Mouse (Mus musculus) neural tube, embryonic 14.5 days (tissue): ENCODE results near the gene Rasal3. TPM values are rescaled to one million over a fixed set of nuclear protein-coding genes. Genes with fewer than 3 reads are reported as not detected.

Experiments used
- ATAC-seq: fragments of 200-750 bp; cut with Nextera tagmentation; 2 replicates; pipeline ENCODE4 v1.8.0; 2017; ENCODE audit warnings: low read depth, mild to moderate bottlenecking, moderate TSS enrichment, moderate library complexity
- H3K27ac ChIP-seq: fragments of 300-500 bp; sonication (generic); 2 replicates; pipeline ENCODE4 v1.5.1; 2014; ENCODE audit warnings: low read depth, mild to moderate bottlenecking, control low read depth, low read length, moderate library complexity, mixed read lengths
- H3K27me3 ChIP-seq: fragments of 300-500 bp; sonication (generic); 2 replicates; pipeline ENCODE4 v1.6.1; 2014; ENCODE audit warnings: low read length; ENCODE audit not compliant: control insufficient read depth, insufficient read depth
- H3K36me3 ChIP-seq: fragments of 300-500 bp; sonication (generic); 2 replicates; pipeline ENCODE4 v1.6.1; 2014; ENCODE audit warnings: low read length, mixed read lengths; ENCODE audit not compliant: control insufficient read depth, insufficient read depth
- H3K4me1 ChIP-seq: fragments of 300-500 bp; sonication (generic); 2 replicates; pipeline ENCODE4 v1.6.1; 2014; ENCODE audit warnings: low read length; ENCODE audit not compliant: control insufficient read depth, insufficient read depth
- H3K4me2 ChIP-seq: fragments of 300-500 bp; sonication (generic); 2 replicates; pipeline ENCODE4 v1.6.1; 2014; ENCODE audit warnings: mild to moderate bottlenecking, low read depth, low read length, control low read depth
- H3K4me3 ChIP-seq: fragments of 300-500 bp; sonication (generic); 2 replicates; pipeline ENCODE4 v1.5.1; 2014; ENCODE audit warnings: low read depth, low read length, control low read depth, mixed read lengths
- H3K9ac ChIP-seq: fragments of 300-500 bp; sonication (generic); replicated peaks from 2 replicates; pipeline ENCODE4 v1.6.1; 2014; ENCODE audit warnings: low read depth, mild to moderate bottlenecking, control low read depth, low read length, mixed read lengths
- H3K9me3 ChIP-seq: fragments of 300-500 bp; sonication (generic); 2 replicates; pipeline ENCODE4 v1.6.1; 2016; ENCODE audit warnings: low read length; ENCODE audit not compliant: control insufficient read depth
- WGBS: fragments of 180-500 bp; shearing (Covaris S2); extraction: QIAGEN DNeasy Blood & Tissue Kit; methylation state at CpG from one replicate; pipeline ENCODE4 v1.1.7; 2014; 5-methylcytosine and 5-hydroxymethylcytosine counted together
- polyA plus RNA-seq: library from polyadenylated mRNA; unstranded; fragments of >200 nt; fragmentation: Nextera tagmentation; extraction: Ambion mirVana; gene quantifications from 2 replicates; pipeline ENCODE4 v1.2.1, GENCODE M21; 2014

Rasal3 gene
- 0.41 and 0.42 TPM in 2 replicates for polyA plus RNA-seq

GRCm38 (mm10) chr17:32403417-32403816 lies at the start of gene Rasal3:
Gene Rasal3, minus strand, starts transcription at chr17:32403583.
- no peak within 1 kb of the TSS for H3K9ac ChIP-seq
- H3K27me3 ChIP-seq: no peaks in the 10 kb centered on the region
- H3K36me3 ChIP-seq: no peaks in the 10 kb centered on the region
- no peak within 1 kb of the TSS for H3K4me3 ChIP-seq
- no peak within 1 kb of the TSS for H3K27ac ChIP-seq
- H3K4me1 ChIP-seq: no peaks in the 10 kb centered on the region
- no peak for ATAC-seq
- no peak within 1 kb of the TSS for H3K4me2 ChIP-seq
- no peaks in the 10 kb centered on the region for H3K9me3 ChIP-seq
- 81% methylated on average over 8 of the region's 8 CpGs for WGBS

GRCm38 (mm10) chr17:32452482-32452881 lies 49.1 kb upstream of the Rasal3 start, which contains the start of gene Cyp4f39:
Gene Cyp4f39, plus strand, starts transcription at chr17:32452723.
- H3K36me3 ChIP-seq: no peaks in the 10 kb centered on the region
- peak within 1 kb of the TSS; percentile 3; the same call in 1 of the 2 replicates for H3K4me3 ChIP-seq
- H3K9me3 ChIP-seq: no peaks in the 10 kb centered on the region
- H3K27ac ChIP-seq: no peak within 1 kb of the TSS
- no peak within 1 kb of the TSS for H3K9ac ChIP-seq
- WGBS: 1% methylated on average over 19 of the region's 19 CpGs
- no peaks in the 10 kb centered on the region for H3K4me1 ChIP-seq
- no peak for ATAC-seq
- H3K27me3 ChIP-seq: peaks cover 8% of the 10 kb centered on the region; the same call in 1 of the 2 replicates
- peak within 1 kb of the TSS; percentile 43 for H3K4me2 ChIP-seq

- no peak for ATAC-seq
- H3K4me2 ChIP-seq: no peak overlapping the region
- H3K4me3 ChIP-seq: no peak overlapping the region
- H3K36me3 ChIP-seq: no peaks in the 10 kb centered on the region
- no peak overlapping the region for H3K27ac ChIP-seq
- H3K9ac ChIP-seq: no peak overlapping the region
- H3K27me3 ChIP-seq: peaks cover 8% of the 10 kb centered on the region; the same call in 1 of the 2 replicates
- WGBS: 51% methylated on average over 2 of the region's 2 CpGs
- H3K4me1 ChIP-seq: no peaks in the 10 kb centered on the region
- H3K9me3 ChIP-seq: no peaks in the 10 kb centered on the region
Measured at GRCm38 (mm10) chr17:32450844-32451537, 47.6 kb upstream of the Rasal3 start.

GRCm38 (mm10) chr17:32449042-32449441 lies 45.7 kb upstream of the Rasal3 start:
- peaks cover 8% of the 10 kb centered on the region; the same call in 1 of the 2 replicates for H3K27me3 ChIP-seq
- no peak overlapping the region for H3K9ac ChIP-seq
- no peaks in the 10 kb centered on the region for H3K4me1 ChIP-seq
- ATAC-seq: no peak
- no peaks in the 10 kb centered on the region for H3K9me3 ChIP-seq
- 97% methylated on average over 1 of the region's 1 CpGs for WGBS
- no peak overlapping the region for H3K4me2 ChIP-seq
- no peaks in the 10 kb centered on the region for H3K36me3 ChIP-seq
- H3K27ac ChIP-seq: no peak overlapping the region
- no peak overlapping the region for H3K4me3 ChIP-seq

- ATAC-seq: no peak
- Histone ChIP-seq H3K9ac (no peak overlapping the region), H3K4me3 (no peak overlapping the region), H3K27ac (no peak overlapping the region), H3K4me2 (no peak overlapping the region), H3K36me3 (no peaks in the 10 kb centered on the region), H3K27me3 (no peaks in the 10 kb centered on the region), H3K9me3 (no peaks in the 10 kb centered on the region), H3K4me1 (no peaks in the 10 kb centered on the region)
Measured at GRCm38 (mm10) chr17:32447195-32447594, 43.8 kb upstream of the Rasal3 start.

- no peaks in the 10 kb centered on the region for H3K4me1 ChIP-seq
- WGBS: 76% methylated on average over 5 of the region's 5 CpGs
- H3K9me3 ChIP-seq: no peaks in the 10 kb centered on the region
- no peak overlapping the region for H3K9ac ChIP-seq
- ATAC-seq: no peak
- H3K27me3 ChIP-seq: no peaks in the 10 kb centered on the region
- H3K27ac ChIP-seq: no peak overlapping the region
- no peak overlapping the region for H3K4me3 ChIP-seq
- H3K36me3 ChIP-seq: no peaks in the 10 kb centered on the region
- no peak overlapping the region for H3K4me2 ChIP-seq
Measured at GRCm38 (mm10) chr17:32445016-32445415, 41.6 kb upstream of the Rasal3 start.

- H3K27me3 ChIP-seq: no peaks in the 10 kb centered on the region
- no peak overlapping the region for H3K4me3 ChIP-seq
- ATAC-seq: no peak
- H3K4me1 ChIP-seq: no peaks in the 10 kb centered on the region
- no peak overlapping the region for H3K27ac ChIP-seq
- H3K4me2 ChIP-seq: no peak overlapping the region
- no peaks in the 10 kb centered on the region for H3K9me3 ChIP-seq
- no peaks in the 10 kb centered on the region for H3K36me3 ChIP-seq
- WGBS: 82% methylated on average over 6 of the region's 6 CpGs
- H3K9ac ChIP-seq: no peak overlapping the region
Measured at GRCm38 (mm10) chr17:32443245-32443644, 39.9 kb upstream of the Rasal3 start.

GRCm38 (mm10) chr17:32437106-32437505 lies 33.7 kb upstream of the Rasal3 start:
- H3K4me1 ChIP-seq: no peaks in the 10 kb centered on the region
- no peaks in the 10 kb centered on the region for H3K27me3 ChIP-seq
- WGBS: 97% methylated on average over 4 of the region's 4 CpGs
- no peaks in the 10 kb centered on the region for H3K36me3 ChIP-seq
- H3K9me3 ChIP-seq: no peaks in the 10 kb centered on the region
- H3K27ac ChIP-seq: no peak overlapping the region
- no peak overlapping the region for H3K4me3 ChIP-seq
- ATAC-seq: no peak
- no peak overlapping the region for H3K4me2 ChIP-seq
- no peak overlapping the region for H3K9ac ChIP-seq

GRCm38 (mm10) chr17:32435151-32435550 lies 31.8 kb upstream of the Rasal3 start:
- Histone ChIP-seq H3K27me3 (no peaks in the 10 kb centered on the region), H3K9ac (no peak overlapping the region), H3K4me1 (no peaks in the 10 kb centered on the region), H3K27ac (no peak overlapping the region), H3K4me2 (no peak overlapping the region), H3K36me3 (no peaks in the 10 kb centered on the region), H3K4me3 (no peak overlapping the region), H3K9me3 (no peaks in the 10 kb centered on the region)
- 82% methylated on average over 5 of the region's 5 CpGs for WGBS
- no peak for ATAC-seq
